Mouse (Mus musculus): ENCODE measurements around the gene Krtap5-3.
"Not testable (repeated sequence)": the region's sequence is repeated elsewhere in the genome, so short reads cannot be mapped to it uniquely, and the experiment has no call there.

Gene Krtap5-3

GRCm38 (mm10) chr7:142201064-142201463 lies at the start of gene Krtap5-3:
Gene Krtap5-3 (plus strand): TSS chr7:142201364.
- DNase-seq, result no peak

- DNase-seq, result no peak
These were observed 49.0 kb upstream of the Krtap5-3 start for GRCm38 (mm10) chr7:142152191-142152590.

- no peak for DNase-seq
These were observed 45.9 kb upstream of the Krtap5-3 start for GRCm38 (mm10) chr7:142155308-142155707.

GRCm38 (mm10) chr7:142157013-142157412 lies 44.2 kb upstream of the Krtap5-3 start, which contains the start of gene Gm29735:
Gene Gm29735 (minus strand): TSS chr7:142157113.
- not testable (repeated sequence) for DNase-seq

- no peak for DNase-seq
These were observed 41.8 kb upstream of the Krtap5-3 start for GRCm38 (mm10) chr7:142159366-142159765.

- DNase-seq, result not testable (repeated sequence)
These were observed 35.5 kb upstream of the Krtap5-3 start, which contains the start of gene Gm4553 for GRCm38 (mm10) chr7:142165639-142166038. Gene Gm4553 (minus strand): TSS chr7:142165739.

- no peak for DNase-seq
These were observed 31.3 kb upstream of the Krtap5-3 start for GRCm38 (mm10) chr7:142169836-142170235.

- not testable (repeated sequence) for DNase-seq
These were observed 25.3 kb upstream of the Krtap5-3 start, which contains the start of gene Krtap5-2 for GRCm38 (mm10) chr7:142175905-142176304. Gene Krtap5-2 (minus strand): TSS chr7:142176005.

GRCm38 (mm10) chr7:142178685-142179084 lies 22.5 kb upstream of the Krtap5-3 start:
- DNase-seq, result no peak

- no peak for DNase-seq
These were observed 20.1 kb upstream of the Krtap5-3 start for GRCm38 (mm10) chr7:142181021-142181420.

GRCm38 (mm10) chr7:142188156-142188555 lies 13.0 kb upstream of the Krtap5-3 start:
- DNase-seq, result no peak

GRCm38 (mm10) chr7:142190289-142190688 lies 10.9 kb upstream of the Krtap5-3 start, which contains the start of gene Gm10153:
Gene Gm10153 (minus strand): TSS chr7:142190389.
- no peak for DNase-seq

- no peak for DNase-seq
These were observed 2.4 kb upstream of the Krtap5-3 start for GRCm38 (mm10) chr7:142198748-142199147.

- DNase-seq, result no peak
These were observed 4.3 kb downstream of the Krtap5-3 start for GRCm38 (mm10) chr7:142205488-142205887.

GRCm38 (mm10) chr7:142206891-142207290 lies 5.7 kb downstream of the Krtap5-3 start:
- DNase-seq, result not testable (repeated sequence)

GRCm38 (mm10) chr7:142211559-142211958 lies 10.4 kb downstream of the Krtap5-3 start, which contains the start of gene Gm7579:
Gene Gm7579 (plus strand): TSS chr7:142211859.
- DNase-seq, result no peak

GRCm38 (mm10) chr7:142212136-142212535 lies 11.0 kb downstream of the Krtap5-3 start:
- DNase-seq, result not testable (repeated sequence)

- DNase-seq, result peak; percentile 15
These were observed 23.4 kb downstream of the Krtap5-3 start for GRCm38 (mm10) chr7:142224518-142224917.

- DNase-seq, result not testable (repeated sequence)
These were observed 28.7 kb downstream of the Krtap5-3 start, which contains the start of gene Krtap5-5 for GRCm38 (mm10) chr7:142229871-142230270. Gene Krtap5-5 (minus strand): TSS chr7:142229971.

- DNase-seq, result no peak
These were observed 30.4 kb downstream of the Krtap5-3 start for GRCm38 (mm10) chr7:142231540-142231939.

- DNase-seq, result no peak
These were observed 39.8 kb downstream of the Krtap5-3 start, which contains the start of gene Gm40460 for GRCm38 (mm10) chr7:142240978-142241377. Gene Gm40460 (minus strand): TSS chr7:142241078.

GRCm38 (mm10) chr7:142249824-142250223 lies 48.7 kb downstream of the Krtap5-3 start:
- DNase-seq, result peak; percentile 42
